Mouse (Mus musculus): ENCODE measurements around the gene Abr. TPM values are rescaled to one million over a fixed set of nuclear protein-coding genes. Genes with fewer than 3 reads are reported as not detected.
A peak's percentile ranks its signal among the peaks of the same experiment; 100 is the strongest.

Gene Abr
- polyA plus RNA-seq, 1 experiment, result 81.3 TPM

DNA sequence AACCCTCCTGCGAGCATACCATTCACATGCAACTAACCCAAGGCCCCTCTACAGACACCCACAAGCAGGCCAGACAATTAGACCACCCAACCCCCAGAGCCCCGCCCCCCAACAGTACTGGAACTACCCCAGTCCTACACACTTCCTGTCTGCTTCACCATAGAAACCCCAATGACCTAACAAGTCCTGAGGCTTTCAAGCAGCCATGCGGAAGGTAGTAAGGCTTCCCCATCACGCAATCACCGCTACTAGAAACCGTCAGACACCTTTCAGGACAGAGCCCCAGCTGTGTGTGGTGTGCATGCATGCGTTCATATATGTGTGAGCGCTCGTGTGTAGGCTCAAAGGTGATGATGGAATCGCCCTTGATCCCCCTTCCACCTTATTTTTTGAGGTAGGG lies 165.2 kb downstream of the Abr start:
- TF ChIP-seq USF1 (IDR thresholded peaks at IDR 0.05; ENCODE audit: low read depth), result no peak
- peaks cover 48% of the 10 kb centered on the region for H3K36me3 ChIP-seq (ENCODE audit: control insufficient read depth, insufficient read depth)

GRCm38 (mm10) chr11:76456233-76456632 lies 165.9 kb downstream of the Abr start:
- Histone ChIP-seq H3K27me3 (ENCODE audit: control insufficient read depth, insufficient read depth, insufficient read length) (no peaks in the 10 kb centered on the region), H3K4me3 (no peak overlapping the region), H3K79me2 (ENCODE audit: control insufficient read depth, insufficient read depth) (peaks cover 3% of the 10 kb centered on the region), H3K36me3 (ENCODE audit: control insufficient read depth, insufficient read depth) (peaks cover 45% of the 10 kb centered on the region), H3ac (ENCODE audit: control insufficient read depth, insufficient read length) (no peak overlapping the region), H3K4me2 (ENCODE audit: low read depth) (no peak overlapping the region)
- TF ChIP-seq REST (IDR thresholded peaks at IDR 0.05; ENCODE audit: insufficient read depth, insufficient read length), result no peak
- no peak for TF ChIP-seq TCF3 (IDR thresholded peaks at IDR 0.05; ENCODE audit: insufficient read length, low read depth)
- no peak for TF ChIP-seq TCF12 (IDR thresholded peaks at IDR 0.05; ENCODE audit: insufficient read depth, poor library complexity, severe bottlenecking)
- no peak for TF ChIP-seq USF1 (IDR thresholded peaks at IDR 0.05; ENCODE audit: low read depth)
- no peak for TF ChIP-seq POLR2AphosphoS2 (IDR thresholded peaks at IDR 0.05; ENCODE audit: insufficient read length, low read depth)
- TF ChIP-seq SRF (IDR thresholded peaks at IDR 0.05; ENCODE audit: control insufficient read depth, insufficient read length, low read depth), result peak; percentile 66
- peak in 1 of 3 experiments; percentile 68 for TF ChIP-seq MYOG (IDR thresholded peaks at IDR 0.05; ENCODE audit: control insufficient read depth in 1 of 3, insufficient read depth in 1 of 3, insufficient read length in 2 of 3, low read depth in 2 of 3)
- no peak for TF ChIP-seq E2F4 (IDR thresholded peaks at IDR 0.05; ENCODE audit: insufficient read depth)
- TF ChIP-seq MAX (IDR thresholded peaks at IDR 0.05; ENCODE audit: low read depth), result no peak
- TF ChIP-seq MYOD1 (IDR thresholded peaks at IDR 0.05; ENCODE audit: control insufficient read depth in 1 of 3, insufficient read length in 2 of 3, low read depth in 2 of 3), result peak in 1 of 3 experiments; percentile 76
- no peak for TF ChIP-seq POLR2A (IDR thresholded peaks at IDR 0.05; ENCODE audit: insufficient read length, low read depth)
- no peak for TF ChIP-seq CEBPB (IDR thresholded peaks at IDR 0.05; ENCODE audit: insufficient read depth, poor library complexity, severe bottlenecking)

More for the DNA sequence above, 165.2 kb downstream of the Abr start:
- no peak overlapping the region for H3ac ChIP-seq (ENCODE audit: control insufficient read depth, insufficient read length)
- no peak overlapping the region for H3K4me3 ChIP-seq
- H3K27me3 ChIP-seq (ENCODE audit: control insufficient read depth, insufficient read depth, insufficient read length), result no peaks in the 10 kb centered on the region
- H3K79me2 ChIP-seq (ENCODE audit: control insufficient read depth, insufficient read depth), result peaks cover 3% of the 10 kb centered on the region
- no peak overlapping the region for H3K4me2 ChIP-seq (ENCODE audit: low read depth)

- Histone ChIP-seq H3K27me3 (ENCODE audit: control insufficient read depth, insufficient read depth, insufficient read length) (no peaks in the 10 kb centered on the region), H3K79me2 (ENCODE audit: control insufficient read depth, insufficient read depth) (peaks cover 3% of the 10 kb centered on the region), H3ac (ENCODE audit: control insufficient read depth, insufficient read length) (no peak overlapping the region), H3K36me3 (ENCODE audit: control insufficient read depth, insufficient read depth) (peaks cover 31% of the 10 kb centered on the region), H3K4me2 (ENCODE audit: low read depth) (no peak overlapping the region), H3K4me3 (no peak overlapping the region)
- no peak for TF ChIP-seq MAX (IDR thresholded peaks at IDR 0.05; ENCODE audit: low read depth)
- no peak for TF ChIP-seq POLR2A (IDR thresholded peaks at IDR 0.05; ENCODE audit: insufficient read length, low read depth)
- no peak for TF ChIP-seq MYOD1 (IDR thresholded peaks at IDR 0.05; ENCODE audit: control insufficient read depth in 1 of 3, insufficient read length in 2 of 3, low read depth in 2 of 3)
- TF ChIP-seq POLR2AphosphoS2 (IDR thresholded peaks at IDR 0.05; ENCODE audit: insufficient read length, low read depth), result no peak
- no peak for TF ChIP-seq REST (IDR thresholded peaks at IDR 0.05; ENCODE audit: insufficient read depth, insufficient read length)
- no peak for TF ChIP-seq SRF (IDR thresholded peaks at IDR 0.05; ENCODE audit: control insufficient read depth, insufficient read length, low read depth)
- TF ChIP-seq MYOG (IDR thresholded peaks at IDR 0.05; ENCODE audit: control insufficient read depth in 1 of 3, insufficient read depth in 1 of 3, insufficient read length in 2 of 3, low read depth in 2 of 3), result no peak
- no peak for TF ChIP-seq TCF3 (IDR thresholded peaks at IDR 0.05; ENCODE audit: insufficient read length, low read depth)
- no peak for TF ChIP-seq E2F4 (IDR thresholded peaks at IDR 0.05; ENCODE audit: insufficient read depth)
- TF ChIP-seq USF1 (IDR thresholded peaks at IDR 0.05; ENCODE audit: low read depth), result no peak
- no peak for TF ChIP-seq CEBPB (IDR thresholded peaks at IDR 0.05; ENCODE audit: insufficient read depth, poor library complexity, severe bottlenecking)
- TF ChIP-seq TCF12 (IDR thresholded peaks at IDR 0.05; ENCODE audit: insufficient read depth, poor library complexity, severe bottlenecking), result no peak
Measured at GRCm38 (mm10) chr11:76454492-76454891, 167.6 kb downstream of the Abr start.

DNA sequence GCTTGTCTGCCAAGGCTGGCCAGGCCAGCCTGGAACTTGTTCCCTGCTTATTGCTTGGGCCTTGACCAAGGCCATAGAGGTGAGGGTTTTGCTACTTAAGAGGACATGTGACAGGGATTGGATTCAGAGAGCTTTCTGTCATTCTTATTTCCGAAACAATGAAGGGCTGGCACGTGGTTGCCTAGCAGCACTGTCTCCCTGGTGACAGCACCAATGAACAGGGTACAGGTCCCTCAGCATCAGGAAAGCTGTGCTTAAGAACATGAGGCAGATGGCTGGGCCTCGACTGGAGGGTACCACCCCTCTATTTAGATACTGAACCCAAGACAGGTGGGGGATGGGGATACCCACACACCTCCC lies 171.9 kb downstream of the Abr start:
- TF ChIP-seq POLR2AphosphoS2 (IDR thresholded peaks at IDR 0.05; ENCODE audit: insufficient read length, low read depth) (no peak), SRF (IDR thresholded peaks at IDR 0.05; ENCODE audit: control insufficient read depth, insufficient read length, low read depth) (no peak), MAX (IDR thresholded peaks at IDR 0.05; ENCODE audit: low read depth) (no peak), TCF3 (IDR thresholded peaks at IDR 0.05; ENCODE audit: insufficient read length, low read depth) (no peak), CEBPB (IDR thresholded peaks at IDR 0.05; ENCODE audit: insufficient read depth, poor library complexity, severe bottlenecking) (no peak), TCF12 (IDR thresholded peaks at IDR 0.05; ENCODE audit: insufficient read depth, poor library complexity, severe bottlenecking) (no peak), MYOG (IDR thresholded peaks at IDR 0.05; ENCODE audit: control insufficient read depth in 1 of 3, insufficient read depth in 1 of 3, insufficient read length in 2 of 3, low read depth in 2 of 3) (no peak), USF1 (IDR thresholded peaks at IDR 0.05; ENCODE audit: low read depth) (no peak), E2F4 (IDR thresholded peaks at IDR 0.05; ENCODE audit: insufficient read depth) (no peak), MYOD1 (IDR thresholded peaks at IDR 0.05; ENCODE audit: control insufficient read depth in 1 of 3, insufficient read length in 2 of 3, low read depth in 2 of 3) (no peak), REST (IDR thresholded peaks at IDR 0.05; ENCODE audit: insufficient read depth, insufficient read length) (no peak), POLR2A (IDR thresholded peaks at IDR 0.05; ENCODE audit: insufficient read length, low read depth) (no peak)
- Histone ChIP-seq H3K27me3 (ENCODE audit: control insufficient read depth, insufficient read depth, insufficient read length) (no peaks in the 10 kb centered on the region), H3ac (ENCODE audit: control insufficient read depth, insufficient read length) (no peak overlapping the region), H3K36me3 (ENCODE audit: control insufficient read depth, insufficient read depth) (peaks cover 43% of the 10 kb centered on the region), H3K4me3 (no peak overlapping the region), H3K79me2 (ENCODE audit: control insufficient read depth, insufficient read depth) (peaks cover 3% of the 10 kb centered on the region), H3K4me2 (ENCODE audit: low read depth) (no peak overlapping the region)

- TF ChIP-seq POLR2A (IDR thresholded peaks at IDR 0.05; ENCODE audit: insufficient read length, low read depth) (no peak), E2F4 (IDR thresholded peaks at IDR 0.05; ENCODE audit: insufficient read depth) (no peak), MAX (IDR thresholded peaks at IDR 0.05; ENCODE audit: low read depth) (no peak), MYOD1 (IDR thresholded peaks at IDR 0.05; ENCODE audit: control insufficient read depth in 1 of 3, insufficient read length in 2 of 3, low read depth in 2 of 3) (peak in 2 of 3 experiments; percentile 16 to 37)
- Histone ChIP-seq H3K4me3 (no peak overlapping the region), H3ac (ENCODE audit: control insufficient read depth, insufficient read length) (no peak overlapping the region), H3K4me2 (ENCODE audit: low read depth) (no peak overlapping the region), H3K27me3 (ENCODE audit: control insufficient read depth, insufficient read depth, insufficient read length) (no peaks in the 10 kb centered on the region), H3K36me3 (ENCODE audit: control insufficient read depth, insufficient read depth) (peaks cover 38% of the 10 kb centered on the region), H3K79me2 (ENCODE audit: control insufficient read depth, insufficient read depth) (peaks cover 3% of the 10 kb centered on the region)
Measured at GRCm38 (mm10) chr11:76449520-76450201, 172.5 kb downstream of the Abr start.
